Mouse (Mus musculus) heart, embryonic 16.5 days (tissue): ENCODE results near the gene Tet3. TPM values are rescaled to one million over a fixed set of nuclear protein-coding genes. Genes with fewer than 3 reads are reported as not detected.

Experiments used
- ATAC-seq: fragments of 200-750 bp; cut with Nextera tagmentation; replicated peaks from 2 replicates; pipeline ENCODE4 v1.8.0; 2017; ENCODE audit warnings: moderate number of reproducible peaks; ENCODE audit not compliant: insufficient read depth, low FRiP score; ENCODE audit errors: extremely low read depth
- H3K27ac ChIP-seq: fragments of 300-500 bp; sonication (generic); 2 replicates; pipeline ENCODE4 v1.5.1; 2014; ENCODE audit warnings: mild to moderate bottlenecking, low read length, control low read depth, moderate library complexity
- H3K27me3 ChIP-seq: fragments of 300-500 bp; sonication (generic); 2 replicates; pipeline ENCODE4 v1.6.1; 2014; ENCODE audit warnings: low read length, mixed read lengths; ENCODE audit not compliant: control insufficient read depth, insufficient read depth
- H3K36me3 ChIP-seq: fragments of 300-500 bp; sonication (generic); 2 replicates; pipeline ENCODE4 v1.6.1; 2014; ENCODE audit not compliant: control insufficient read depth, insufficient read depth
- H3K4me1 ChIP-seq: fragments of 300-500 bp; sonication (generic); 2 replicates; pipeline ENCODE4 v1.6.1; 2014; ENCODE audit warnings: low read length, mixed read lengths; ENCODE audit not compliant: control insufficient read depth, insufficient read depth
- H3K4me2 ChIP-seq: fragments of 300-500 bp; sonication (generic); 2 replicates; pipeline ENCODE4 v1.6.1; 2014; ENCODE audit warnings: low read depth, mild to moderate bottlenecking, control low read depth, low read length
- H3K4me3 ChIP-seq: fragments of 300-500 bp; sonication (generic); 2 replicates; pipeline ENCODE4 v1.5.1; 2014; ENCODE audit warnings: mild to moderate bottlenecking, control low read depth, low read length
- H3K9ac ChIP-seq: fragments of 300-500 bp; sonication (generic); 2 replicates; pipeline ENCODE4 v1.6.1; 2014; ENCODE audit warnings: low read length, control low read depth
- H3K9me3 ChIP-seq: fragments of 300-500 bp; sonication (generic); replicated peaks from 2 replicates; pipeline ENCODE4 v1.6.1; 2016; ENCODE audit warnings: low read length; ENCODE audit not compliant: control insufficient read depth
- WGBS: fragments of 180-500 bp; shearing (Covaris S2); extraction: QIAGEN DNeasy Blood & Tissue Kit; methylation state at CpG from one replicate; pipeline ENCODE4 v1.1.7; 2014; 5-methylcytosine and 5-hydroxymethylcytosine counted together
- polyA plus RNA-seq: library from polyadenylated mRNA; unstranded; fragments of >200 nt; fragmentation: Nextera tagmentation; extraction: Ambion mirVana; gene quantifications from 2 replicates; pipeline ENCODE4 v1.2.1, GENCODE M21; 2015

Gene Tet3
- polyA plus RNA-seq, 1 experiment from 2014 or later: 29.0 TPM

GRCm38 (mm10) chr6:83445796-83446195, 13.1 kb downstream of the Tet3 start:
- Histone ChIP-seq H3K4me2 (no peak overlapping the region), H3K9ac (no peak overlapping the region), H3K36me3 (no peaks in the 10 kb centered on the region), H3K27ac (no peak overlapping the region), H3K4me1 (peaks cover 65% of the 10 kb centered on the region), H3K9me3 (no peaks in the 10 kb centered on the region), H3K4me3 (no peak overlapping the region), H3K27me3 (no peaks in the 10 kb centered on the region)
- no peak for ATAC-seq
- WGBS: 68% methylated on average over 2 of the region's 2 CpGs

- Histone ChIP-seq H3K27me3 (no peaks in the 10 kb centered on the region), H3K4me3 (0 out of 2 replicates have a peak overlapping the region, but pooled peaks have one; percentile 5), H3K36me3 (no peaks in the 10 kb centered on the region), H3K4me1 (peaks cover 66% of the 10 kb centered on the region), H3K9ac (peak overlapping the region; percentile 39), H3K27ac (peak overlapping the region; percentile 88), H3K9me3 (no peaks in the 10 kb centered on the region), H3K4me2 (peak overlapping the region; percentile 53)
- WGBS: 5% methylated on average over 13 of the region's 13 CpGs
- peak; percentile 64 for ATAC-seq
Measured at GRCm38 (mm10) chr6:83443441-83444340, 15.2 kb downstream of the Tet3 start.

GRCm38 (mm10) chr6:83442639-83443038, 16.2 kb downstream of the Tet3 start:
- peak overlapping the region; percentile 34 for H3K9ac ChIP-seq
- no peaks in the 10 kb centered on the region for H3K9me3 ChIP-seq
- 56% methylated on average over 3 of the region's 3 CpGs for WGBS
- no peaks in the 10 kb centered on the region for H3K27me3 ChIP-seq
- no peak overlapping the region for H3K4me3 ChIP-seq
- H3K4me2 ChIP-seq: peak overlapping the region; percentile 87; the same call in 1 of the 2 replicates
- peak overlapping the region; percentile 88 for H3K27ac ChIP-seq
- H3K36me3 ChIP-seq: no peaks in the 10 kb centered on the region
- ATAC-seq: no peak
- peaks cover 70% of the 10 kb centered on the region for H3K4me1 ChIP-seq

GRCm38 (mm10) chr6:83441259-83442061, 17.4 kb downstream of the Tet3 start:
- peaks cover 63% of the 10 kb centered on the region for H3K4me1 ChIP-seq

GRCm38 (mm10) chr6:83440510-83441258, 18.2 kb downstream of the Tet3 start:
- H3K4me1 ChIP-seq: peaks cover 63% of the 10 kb centered on the region
- peak overlapping the region; percentile 87 for H3K4me2 ChIP-seq
- no peaks in the 10 kb centered on the region for H3K36me3 ChIP-seq
- H3K9ac ChIP-seq: peak overlapping the region; percentile 78
- peak; percentile 16; the same call in 1 of the 2 replicates for ATAC-seq
- peak overlapping the region; percentile 81 for H3K4me3 ChIP-seq
- no peaks in the 10 kb centered on the region for H3K9me3 ChIP-seq
- WGBS: 5% methylated on average over 26 of the region's 26 CpGs
- H3K27ac ChIP-seq: peak overlapping the region; percentile 95
- no peaks in the 10 kb centered on the region for H3K27me3 ChIP-seq

More at GRCm38 (mm10) chr6:83441259-83442061, 17.4 kb downstream of the Tet3 start:
- under 1% methylated on average over 48 of the region's 48 CpGs for WGBS
- no peaks in the 10 kb centered on the region for H3K27me3 ChIP-seq
- no peaks in the 10 kb centered on the region for H3K9me3 ChIP-seq
- peak; percentile 92 for ATAC-seq
- no peaks in the 10 kb centered on the region for H3K36me3 ChIP-seq
- peak overlapping the region; percentile 78 for H3K9ac ChIP-seq
- peak overlapping the region; percentile 95 for H3K27ac ChIP-seq
- H3K4me3 ChIP-seq: peak overlapping the region; percentile 81
- peak overlapping the region; percentile 87 for H3K4me2 ChIP-seq

- Histone ChIP-seq H3K4me1 (peaks cover 66% of the 10 kb centered on the region), H3K36me3 (no peaks in the 10 kb centered on the region; the same call in 1 of the 2 replicates), H3K9me3 (no peaks in the 10 kb centered on the region), H3K4me3 (peak overlapping the region; percentile 81), H3K27ac (peak overlapping the region; percentile 13; the same call in 1 of the 2 replicates), H3K27me3 (no peaks in the 10 kb centered on the region), H3K4me2 (peak overlapping the region; percentile 87), H3K9ac (peak overlapping the region; percentile 78)
- no peak for ATAC-seq
- 32% methylated on average over 3 of the region's 3 CpGs for WGBS
Measured at GRCm38 (mm10) chr6:83440197-83440509, 18.7 kb downstream of the Tet3 start.

- 58% methylated on average over 5 of the region's 5 CpGs for WGBS
- no peak overlapping the region; the same call in 1 of the 2 replicates for H3K27ac ChIP-seq
- peak overlapping the region; percentile 81 for H3K4me3 ChIP-seq
- H3K4me1 ChIP-seq: peaks cover 67% of the 10 kb centered on the region
- no peak for ATAC-seq
- H3K4me2 ChIP-seq: peak overlapping the region; percentile 87
- no peaks in the 10 kb centered on the region; the same call in 1 of the 2 replicates for H3K36me3 ChIP-seq
- no peaks in the 10 kb centered on the region for H3K27me3 ChIP-seq
- H3K9ac ChIP-seq: peak overlapping the region; percentile 78
- H3K9me3 ChIP-seq: no peaks in the 10 kb centered on the region
Measured at GRCm38 (mm10) chr6:83439781-83440180, 19.1 kb downstream of the Tet3 start.

- no peak overlapping the region for H3K27ac ChIP-seq
- 83% methylated on average over 13 of the region's 13 CpGs for WGBS
- no peaks in the 10 kb centered on the region for H3K27me3 ChIP-seq
- H3K4me3 ChIP-seq: no peak overlapping the region
- no peaks in the 10 kb centered on the region; the same call in 1 of the 2 replicates for H3K36me3 ChIP-seq
- peak overlapping the region; percentile 87 for H3K4me2 ChIP-seq
- H3K9me3 ChIP-seq: no peaks in the 10 kb centered on the region
- peaks cover 64% of the 10 kb centered on the region for H3K4me1 ChIP-seq
- ATAC-seq: no peak
- peak overlapping the region; percentile 78; the same call in 1 of the 2 replicates for H3K9ac ChIP-seq
Measured at GRCm38 (mm10) chr6:83439119-83439767, 19.6 kb downstream of the Tet3 start.
